Mouse (Mus musculus): ENCODE results near the gene Foxo3. TPM values are rescaled to one million over a fixed set of nuclear protein-coding genes. Genes with fewer than 3 reads are reported as not detected.

Gene Foxo3
- polyA plus RNA-seq, 1 experiment from 2014 or later: 10.2 TPM

DNA sequence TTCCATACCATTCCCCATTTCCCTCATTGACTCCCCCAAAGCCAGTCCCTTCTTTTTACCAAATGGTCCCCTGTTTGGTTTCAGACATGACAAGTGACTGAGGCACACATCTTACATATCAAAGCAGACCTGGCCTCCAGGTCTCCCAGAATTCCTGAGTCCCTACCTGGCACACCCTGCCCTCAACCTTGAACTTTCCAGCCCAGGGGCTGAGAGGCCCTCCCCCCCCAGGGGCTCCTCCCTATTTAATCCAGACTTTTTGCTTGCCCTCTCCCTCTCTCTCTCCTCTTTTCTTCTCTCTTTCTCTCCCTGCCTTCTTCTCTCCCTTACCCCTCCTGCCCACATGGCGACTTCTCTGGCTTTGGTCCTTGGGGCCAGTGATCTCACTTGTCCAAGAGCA, 133.8 kb downstream of the Foxo3 start:
- no peak overlapping the region for H3K4me2 ChIP-seq (ENCODE audit: low read depth, low read length)
- H3K9ac ChIP-seq (ENCODE audit: low read length): no peak overlapping the region
- H3K27ac ChIP-seq (ENCODE audit: low read length): no peak overlapping the region
- ATAC-seq (ENCODE audit: low read depth): no peak
- 95% methylated on average over 1 of the region's 1 CpGs for WGBS
- no peak overlapping the region for H3K4me3 ChIP-seq (ENCODE audit: low read length)
- H3K27me3 ChIP-seq (ENCODE audit: control insufficient read depth, insufficient read depth, low read depth, low read length): no peaks in the 10 kb centered on the region
- H3K36me3 ChIP-seq (ENCODE audit: control insufficient read depth, insufficient read depth, low read length): no peaks in the 10 kb centered on the region
- peaks cover 27% of the 10 kb centered on the region for H3K4me1 ChIP-seq (replicated peaks; ENCODE audit: control insufficient read depth, insufficient read depth, low read length)
- no peaks in the 10 kb centered on the region for H3K9me3 ChIP-seq (ENCODE audit: control insufficient read depth, low read length)

DNA sequence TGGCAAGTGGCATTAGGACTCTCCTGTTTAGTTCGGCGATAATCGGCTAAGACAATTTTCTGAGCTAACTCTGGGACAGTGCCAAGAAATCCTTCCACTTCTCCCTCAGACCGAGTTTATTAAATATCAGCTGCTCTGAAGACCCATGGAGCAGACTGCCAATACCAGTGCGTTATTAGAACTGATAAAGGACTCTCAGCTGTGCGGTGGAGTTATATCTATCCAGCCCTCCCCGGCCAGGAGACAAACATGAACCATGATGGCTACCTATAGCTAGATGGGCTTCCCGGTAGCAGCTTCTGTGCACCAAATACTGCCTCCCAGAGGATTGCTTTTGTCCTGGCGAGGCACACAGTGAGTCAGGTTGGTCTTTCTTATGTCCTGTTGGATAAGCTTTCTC, 134.5 kb downstream of the Foxo3 start:
- H3K27me3 ChIP-seq (ENCODE audit: control insufficient read depth, insufficient read depth, low read depth, low read length): no peaks in the 10 kb centered on the region
- peaks cover 25% of the 10 kb centered on the region for H3K4me1 ChIP-seq (replicated peaks; ENCODE audit: control insufficient read depth, insufficient read depth, low read length)
- WGBS: 37% methylated on average over 9 of the region's 9 CpGs
- ATAC-seq (ENCODE audit: low read depth): no peak
- no peak overlapping the region for H3K27ac ChIP-seq (ENCODE audit: low read length)
- H3K9me3 ChIP-seq (ENCODE audit: control insufficient read depth, low read length): peaks cover 2% of the 10 kb centered on the region; the same call in 1 of the 2 replicates
- no peak overlapping the region for H3K9ac ChIP-seq (ENCODE audit: low read length)
- H3K4me3 ChIP-seq (ENCODE audit: low read length): no peak overlapping the region
- H3K4me2 ChIP-seq (ENCODE audit: low read depth, low read length): no peak overlapping the region
- H3K36me3 ChIP-seq (ENCODE audit: control insufficient read depth, insufficient read depth, low read length): no peaks in the 10 kb centered on the region

DNA sequence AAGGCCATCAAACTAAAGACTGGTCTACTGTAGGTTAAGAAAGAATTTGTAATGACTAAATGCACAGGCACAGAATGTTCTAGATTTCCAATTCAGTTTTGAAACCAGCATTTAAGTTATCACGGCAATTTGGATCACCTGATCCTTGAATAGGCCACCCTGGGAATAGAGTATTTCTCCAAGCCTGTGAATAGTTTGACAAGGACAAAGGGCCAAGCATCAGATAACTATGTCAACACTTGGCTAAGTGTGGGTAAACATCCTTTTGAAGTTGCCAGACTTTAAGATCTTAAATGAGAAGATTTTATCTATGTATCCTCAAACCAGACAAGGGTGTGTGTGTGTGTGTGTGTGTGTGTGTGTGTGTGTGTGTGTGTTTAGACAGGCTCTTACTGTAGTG, 136.8 kb downstream of the Foxo3 start:
- 43% methylated on average over 1 of the region's 1 CpGs for WGBS
- H3K36me3 ChIP-seq (ENCODE audit: control insufficient read depth, insufficient read depth, low read length): no peaks in the 10 kb centered on the region
- ATAC-seq (ENCODE audit: low read depth): peak; percentile 49; the same call in 1 of the 2 replicates
- H3K9me3 ChIP-seq (ENCODE audit: control insufficient read depth, low read length): peaks cover 2% of the 10 kb centered on the region; the same call in 1 of the 2 replicates
- peaks cover 27% of the 10 kb centered on the region for H3K4me1 ChIP-seq (replicated peaks; ENCODE audit: control insufficient read depth, insufficient read depth, low read length)
- H3K4me2 ChIP-seq (ENCODE audit: low read depth, low read length): no peak overlapping the region
- H3K9ac ChIP-seq (ENCODE audit: low read length): no peak overlapping the region
- no peaks in the 10 kb centered on the region for H3K27me3 ChIP-seq (ENCODE audit: control insufficient read depth, insufficient read depth, low read depth, low read length)
- peak overlapping the region; percentile 17; the same call in 1 of the 2 replicates for H3K27ac ChIP-seq (ENCODE audit: low read length)
- H3K4me3 ChIP-seq (ENCODE audit: low read length): no peak overlapping the region

DNA sequence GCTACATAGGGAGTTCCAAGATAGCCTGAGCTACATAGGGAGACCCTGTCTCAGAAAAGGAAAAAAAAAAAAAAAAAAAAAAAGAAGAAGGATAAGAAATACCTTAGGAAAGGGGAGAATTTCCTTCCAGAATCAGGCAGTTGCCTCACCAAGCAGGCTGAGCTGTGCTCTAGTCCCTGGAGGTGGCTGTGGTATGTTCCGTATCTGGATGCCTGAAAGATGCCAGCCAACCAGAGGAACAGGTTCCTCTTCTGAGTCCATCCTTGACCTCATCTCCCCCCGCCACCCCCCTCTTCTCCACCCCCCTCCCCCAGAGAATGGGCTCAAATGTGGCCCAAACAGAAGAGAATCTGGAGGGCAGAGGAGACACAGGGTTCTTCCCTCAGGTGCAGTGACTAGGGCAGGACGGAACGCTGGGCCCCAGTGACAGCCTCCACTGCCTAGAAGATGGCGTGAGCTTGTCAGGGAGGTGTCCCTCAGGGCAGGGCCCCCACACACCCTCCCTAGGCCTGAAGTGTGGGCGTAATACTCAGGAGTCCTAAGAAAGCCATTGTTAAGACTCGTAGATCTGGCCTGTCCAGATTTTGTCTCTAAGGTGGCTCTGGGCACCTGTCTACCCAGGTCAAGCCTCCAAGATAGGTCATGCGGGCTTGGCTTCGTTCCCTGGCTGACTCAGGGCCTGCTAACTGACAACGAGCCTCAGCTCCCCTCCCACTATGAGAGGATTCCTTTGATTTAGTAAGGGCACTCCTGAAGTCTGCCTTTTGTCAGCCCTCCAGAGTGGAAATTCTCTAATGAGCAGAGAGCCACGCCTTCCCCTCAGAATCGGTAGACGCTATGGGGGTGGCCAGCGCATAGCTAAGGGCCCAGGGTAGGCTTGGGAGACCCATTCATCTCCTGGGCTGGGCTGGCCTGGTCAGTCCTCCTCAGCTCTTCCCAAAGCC, 141.5 kb downstream of the Foxo3 start:
- peak; percentile 86 for ATAC-seq (ENCODE audit: low read depth)
- Histone ChIP-seq H3K27me3 (ENCODE audit: control insufficient read depth, insufficient read depth, low read depth, low read length) (no peaks in the 10 kb centered on the region), H3K4me1 (replicated peaks; ENCODE audit: control insufficient read depth, insufficient read depth, low read length) (peaks cover 8% of the 10 kb centered on the region; the same call in 1 of the 2 replicates), H3K36me3 (ENCODE audit: control insufficient read depth, insufficient read depth, low read length) (no peaks in the 10 kb centered on the region), H3K4me3 (ENCODE audit: low read length) (no peak overlapping the region), H3K27ac (ENCODE audit: low read length) (peak overlapping the region; percentile 82), H3K9me3 (ENCODE audit: control insufficient read depth, low read length) (peaks cover 2% of the 10 kb centered on the region; the same call in 1 of the 2 replicates), H3K4me2 (ENCODE audit: low read depth, low read length) (no peak overlapping the region), H3K9ac (ENCODE audit: low read length) (no peak overlapping the region)
- WGBS: 53% methylated on average over 14 of the region's 14 CpGs

Other genes with a start within 250 kb of the Foxo3 start
- gene Afg1l, start 201.8 kb upstream of the Foxo3 start, polyA plus RNA-seq (2015; fragmentation: Nextera tagmentation; extraction: Ambion mirVana): 9.6 and 12.3 TPM in 2 replicates
- gene Snx3, start 225.3 kb upstream of the Foxo3 start, polyA plus RNA-seq (2015; fragmentation: Nextera tagmentation; extraction: Ambion mirVana): 394 and 405 TPM in 2 replicates

Measured in lung, embryonic 16.5 days (tissue).